Comparison of ENCODE assay signal across 12 mouse cellular contexts in the genomic region with DNA sequence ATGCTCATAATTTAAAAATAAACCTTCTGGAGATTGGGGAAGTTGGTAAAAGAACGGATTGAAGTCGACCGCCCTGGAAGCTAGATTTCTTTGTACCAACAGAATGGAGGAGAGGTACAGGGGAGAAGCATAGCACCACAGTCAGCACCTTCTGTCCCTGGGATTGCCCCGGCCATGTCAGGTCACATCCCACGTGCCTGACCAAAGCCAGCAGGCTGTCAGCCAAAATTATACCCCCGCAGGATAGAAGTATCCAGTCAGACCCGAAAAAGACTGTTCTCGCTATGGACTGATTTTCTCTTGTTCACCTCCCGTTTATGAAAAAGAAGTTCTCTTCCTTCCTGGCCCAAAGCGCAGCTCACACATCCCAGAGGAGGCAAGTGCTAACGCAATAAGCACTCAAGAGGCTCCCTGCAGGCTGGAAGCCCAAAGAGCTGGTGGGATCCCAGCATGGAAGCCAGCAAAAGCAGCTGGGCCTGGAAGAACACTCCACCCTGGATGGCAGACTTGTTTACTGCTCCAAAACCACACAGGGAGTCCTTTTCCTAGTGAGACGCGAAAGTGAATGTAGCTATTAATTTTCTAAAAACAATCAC. TPM values are rescaled to one million over a fixed set of nuclear protein-coding genes. Genes with fewer than 3 reads are reported as not detected.
DNase-seq lines count a peak whose midpoint lies in the region; ATAC-seq and TF ChIP-seq lines count a peak whose summit lies in the region.
"Had no signal": no experiment of that assay in that cellular context is flagged by ENCODE, and none has a peak within 500 bp of the region (broad histone marks: within the 10 kb centered on the region; RNA-seq: fewer than 3 reads in every experiment).

No protein-coding gene starts in this region.

- peak overlapping the region; percentile 57 for H3K27ac ChIP-seq in heart, adult 2 months
- no peak overlapping the region for H3K27ac ChIP-seq in heart, embryonic 12.5 days (ENCODE audit: poor library complexity, severe bottlenecking)
- H3K27ac ChIP-seq in neural tube, embryonic 13.5 days (replicated peaks), result peak overlapping the region; percentile 68
- H3K27ac ChIP-seq in hindbrain, embryonic 14.5 days, result peak overlapping the region; percentile 51; the same call in 1 of the 2 replicates
- H3K27ac ChIP-seq: liver, embryonic 14.5 days had no signal

- no peaks in the 10 kb centered on the region for H3K9me3 ChIP-seq in heart, embryonic 12.5 days (replicated peaks)
- no peaks in the 10 kb centered on the region for H3K9me3 ChIP-seq in neural tube, embryonic 13.5 days
- H3K9me3 ChIP-seq in hindbrain, embryonic 14.5 days (ENCODE audit: control insufficient read depth, low read length), result no peaks in the 10 kb centered on the region

- no peak overlapping the region for H3K4me2 ChIP-seq in heart, embryonic 12.5 days
- no peak overlapping the region for H3K4me2 ChIP-seq in neural tube, embryonic 13.5 days
- H3K4me2 ChIP-seq in hindbrain, embryonic 14.5 days (replicated peaks), result no peak overlapping the region

- H3K79me2 ChIP-seq in heart, adult 2 months (replicated peaks; ENCODE audit: control insufficient read depth, insufficient read depth, low read length), result no peaks in the 10 kb centered on the region

- 28% methylated on average over 13 of the region's 13 CpGs for WGBS in heart, adult 2 months
- WGBS in heart, embryonic 12.5 days, result 56% methylated on average over 13 of the region's 13 CpGs
- 63% methylated on average over 13 of the region's 13 CpGs for WGBS in neural tube, embryonic 13.5 days
- 55% methylated on average over 13 of the region's 13 CpGs for WGBS in hindbrain, embryonic 14.5 days

- DNase-seq in heart, adult 2 months, result peak; percentile 43 to 52
- no peak for DNase-seq in neural tube, embryonic 10.5 days (ENCODE audit: extremely low spot score, low spot score)
- no peak for DNase-seq in hindbrain, embryonic 14.5 days (ENCODE audit: low spot score)
- peak; percentile 41 for DNase-seq in testis, postnatal 14 days (ENCODE audit: low spot score)
- no peak for DNase-seq in thymus, adult 18-20 months
- DNase-seq: thymus, postnatal 25 days had no signal

- no peak for ATAC-seq in heart, embryonic 12.5 days (ENCODE audit: insufficient number of reproducible peaks, low FRiP score)
- no peak for ATAC-seq in neural tube, embryonic 13.5 days (ENCODE audit: low read depth)
- ATAC-seq in hindbrain, embryonic 14.5 days (ENCODE audit: low FRiP score), result no peak
- no peak for ATAC-seq in inflammation-experienced regulatory T-cells, adult 6 months

- TF ChIP-seq POLR2A in heart, adult 2 months (IDR thresholded peaks at IDR 0.05; ENCODE audit: insufficient read depth, low read depth, low read length), result no peak

- H3K27me3 ChIP-seq in heart, adult 2 months (ENCODE audit: control insufficient read depth, insufficient read depth, low read length), result no peaks in the 10 kb centered on the region
- H3K27me3 ChIP-seq in heart, embryonic 12.5 days (replicated peaks), result no peaks in the 10 kb centered on the region
- no peaks in the 10 kb centered on the region for H3K27me3 ChIP-seq in neural tube, embryonic 13.5 days
- no peaks in the 10 kb centered on the region for H3K27me3 ChIP-seq in hindbrain, embryonic 14.5 days (ENCODE audit: control insufficient read depth, insufficient read depth, low read length)

- peak overlapping the region; percentile 16; the same call in 1 of the 2 replicates for H3K9ac ChIP-seq in heart, adult 2 months (ENCODE audit: low read depth, low read length)
- no peak overlapping the region for H3K9ac ChIP-seq in heart, embryonic 12.5 days
- no peak overlapping the region for H3K9ac ChIP-seq in neural tube, embryonic 13.5 days
- no peak overlapping the region for H3K9ac ChIP-seq in hindbrain, embryonic 14.5 days
- H3K9ac ChIP-seq: liver, embryonic 14.5 days had no signal

- 0 out of 2 replicates have a peak, but pooled peaks have one; percentile 12 for TF ChIP-seq EP300 in heart, adult 2 months (IDR thresholded peaks at IDR 0.05; ENCODE audit: insufficient read depth, low read depth, low read length)

- no peak for TF ChIP-seq CTCF in heart, adult 2 months (IDR thresholded peaks at IDR 0.05)

- intact Hi-C loops in heart, adult 2 months (cut with DNase I), result no loop called here

- no peak overlapping the region for H3K4me3 ChIP-seq in heart, adult 2 months
- no peak overlapping the region for H3K4me3 ChIP-seq in heart, embryonic 12.5 days
- H3K4me3 ChIP-seq in neural tube, embryonic 13.5 days, result no peak overlapping the region
- H3K4me3 ChIP-seq in hindbrain, embryonic 14.5 days (replicated peaks; ENCODE audit: low read length), result no peak overlapping the region
- H3K4me3 ChIP-seq: erythroblast, embryonic 14.5 days had no signal

- peaks cover 11% of the 10 kb centered on the region for H3K36me3 ChIP-seq in heart, adult 2 months (ENCODE audit: control insufficient read depth, insufficient read depth, low read length)
- no peaks in the 10 kb centered on the region for H3K36me3 ChIP-seq in heart, embryonic 12.5 days
- no peaks in the 10 kb centered on the region for H3K36me3 ChIP-seq in neural tube, embryonic 13.5 days
- H3K36me3 ChIP-seq in hindbrain, embryonic 14.5 days (replicated peaks; ENCODE audit: control insufficient read depth, insufficient read depth), result no peaks in the 10 kb centered on the region

- peaks cover 16% of the 10 kb centered on the region for H3K4me1 ChIP-seq in heart, adult 2 months (ENCODE audit: control insufficient read depth, insufficient read depth, low read length)
- H3K4me1 ChIP-seq in heart, embryonic 12.5 days (replicated peaks), result peaks cover 24% of the 10 kb centered on the region
- H3K4me1 ChIP-seq in neural tube, embryonic 13.5 days (replicated peaks), result peaks cover 63% of the 10 kb centered on the region
- H3K4me1 ChIP-seq in hindbrain, embryonic 14.5 days (replicated peaks; ENCODE audit: control insufficient read depth, insufficient read depth, low read length), result peaks cover 33% of the 10 kb centered on the region

RNA-seq across cellular contexts. Expression of a gene that starts 19.9 kb away (rescaled TPM):
- total RNA-seq in heart, adult 2 months (2021), result 100 to 1,000 TPM; 256 to 332 TPM
- 301 and 494 TPM in 2 replicates for polyA plus RNA-seq in heart, adult 2 months (2012; rRNA removed)
- 11.1 and 12.7 TPM in 2 replicates for polyA plus RNA-seq in heart, embryonic 12.5 days (2016; fragmentation: Nextera tagmentation; extraction: Ambion mirVana)
- 17.7 and 18.4 TPM in 2 replicates for polyA plus RNA-seq in neural tube, embryonic 13.5 days (2015; fragmentation: Nextera tagmentation; extraction: Ambion mirVana)
- 14.8 and 18.2 TPM in 2 replicates for polyA plus RNA-seq in hindbrain, embryonic 14.5 days (2014; fragmentation: Nextera tagmentation; extraction: Ambion mirVana)
- 10 to 100 TPM in 2 of 3 experiments, 1 to 10 TPM in 1; 7.4 to 18.7 (median 13.7) TPM for polyA plus RNA-seq in inflammation-experienced regulatory T-cells, adult 6 months (2017; shearing (Covaris generic))

RNA-seq across cellular contexts. Expression of a gene that starts 40.0 kb away (rescaled TPM):
- total RNA-seq in heart, adult 2 months (2021), result 10 to 100 TPM; 52.6 to 56.9 TPM
- 37.5 and 59.4 TPM in 2 replicates for polyA plus RNA-seq in heart, adult 2 months (2012; rRNA removed)
- 29.3 and 32.5 TPM in 2 replicates for polyA plus RNA-seq in heart, embryonic 12.5 days (2016; fragmentation: Nextera tagmentation; extraction: Ambion mirVana)
- polyA plus RNA-seq in neural tube, embryonic 13.5 days (2015; fragmentation: Nextera tagmentation; extraction: Ambion mirVana), result 44.5 and 46.2 TPM in 2 replicates
- 41.6 and 42.6 TPM in 2 replicates for polyA plus RNA-seq in hindbrain, embryonic 14.5 days (2014; fragmentation: Nextera tagmentation; extraction: Ambion mirVana)
- polyA plus RNA-seq in inflammation-experienced regulatory T-cells, adult 6 months (2017; shearing (Covaris generic)), result 10 to 100 TPM; 14.9 to 16.8 (median 15.8) TPM

RNA-seq across cellular contexts. Expression of a gene that starts 40.8 kb away (rescaled TPM):
- total RNA-seq in heart, adult 2 months (2021), result under 1 TPM; 0.10 to 0.14 TPM
- polyA plus RNA-seq in heart, adult 2 months (2012; rRNA removed), result not detected in 2 replicates
- not detected in 2 replicates for polyA plus RNA-seq in heart, embryonic 12.5 days (2016; fragmentation: Nextera tagmentation; extraction: Ambion mirVana)
- polyA plus RNA-seq in neural tube, embryonic 13.5 days (2015; fragmentation: Nextera tagmentation; extraction: Ambion mirVana), result 0.13 and 0.15 TPM in 2 replicates
- 0.05 TPM in 2 replicates for polyA plus RNA-seq in hindbrain, embryonic 14.5 days (2014; fragmentation: Nextera tagmentation; extraction: Ambion mirVana)
- polyA plus RNA-seq in inflammation-experienced regulatory T-cells, adult 6 months (2017; shearing (Covaris generic)), result not detected
- polyA plus RNA-seq: erythroblast, embryonic 14.5 days; heart, postnatal 0 days; liver, embryonic 14.5 days had no signal

Comparison
In these comparisons a context has a peak if more than half of its experiments do, and no peak if none do; other contexts are left out.
1. RNA of a gene that starts 19.9 kb away (polyA plus RNA-seq): 301 to 494 TPM in heart, adult 2 months; 17.7 to 18.4 TPM in neural tube, embryonic 13.5 days, 14.8 to 18.2 TPM in hindbrain, embryonic 14.5 days, 7.4 to 18.7 TPM in inflammation-experienced regulatory T-cells, adult 6 months and 11.1 to 12.7 TPM in heart, embryonic 12.5 days; every median in the first group is over 10 times any median in the second.
2. DNase-seq: peak in heart, adult 2 months (2 of 2) and testis, postnatal 14 days (single experiment); none in neural tube, embryonic 10.5 days (single experiment), hindbrain, embryonic 14.5 days (single experiment) and thymus, adult 18-20 months (0 of 2).